Comparison of ENCODE assay signal across 23 mouse cellular contexts in the genomic region with DNA sequence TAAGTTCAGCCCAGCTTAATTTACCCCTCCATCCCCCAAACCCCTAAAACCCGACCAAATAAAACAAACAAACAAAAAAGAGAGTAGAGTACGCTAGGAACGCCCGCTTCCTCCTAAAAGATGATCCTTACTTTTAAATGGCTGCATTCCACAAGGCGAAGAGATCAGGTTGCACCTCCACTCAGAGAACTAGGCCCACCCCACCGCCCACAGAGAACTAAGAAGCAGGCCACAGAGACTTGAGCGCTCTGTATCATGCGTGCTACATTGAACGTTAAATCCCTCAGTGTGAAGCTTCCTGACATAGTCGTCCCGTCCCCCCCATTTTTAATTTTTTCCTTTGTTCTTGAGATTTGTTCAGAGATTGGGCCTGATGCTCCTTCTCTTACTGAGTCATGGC. TPM values are rescaled to one million over a fixed set of nuclear protein-coding genes. Genes with fewer than 3 reads are reported as not detected.
DNase-seq lines count a peak whose midpoint lies in the region; TF ChIP-seq lines count a peak whose summit lies in the region.
"Had no signal": no experiment of that assay in that cellular context is flagged by ENCODE, and none has a peak within 500 bp of the region (broad histone marks: within the 10 kb centered on the region; RNA-seq: fewer than 3 reads in every experiment).

No protein-coding gene starts in this region.

- peak; percentile 70 for DNase-seq in ZHBTc4 (ENCODE audit: low read depth, low spot score)
- DNase-seq in embryonic facial prominence, embryonic 10.5 days (ENCODE audit: low spot score), result peak; percentile 42
- peak; percentile 41 for DNase-seq in limb, embryonic 10.5 days (ENCODE audit: low spot score)
- no peak for DNase-seq in right cerebral cortex, adult 2 months (ENCODE audit: low spot score in 2 of 2)
- DNase-seq in spleen, adult 12 weeks (ENCODE audit: low spot score), result no peak
- no peak for DNase-seq in adrenal gland, postnatal 10 days
- DNase-seq: adrenal gland, postnatal 25 days; cerebellum, adult 8-10 months; gastrocnemius, adult 2 months; heart, postnatal 10 days; kidney, adult 9 months; kidney, postnatal 25 days; lung, adult 18-20 months had no signal

- H3K4me3 ChIP-seq in embryonic facial prominence, embryonic 10.5 days, result no peak overlapping the region
- no peak overlapping the region for H3K4me3 ChIP-seq in limb, embryonic 10.5 days
- no peak overlapping the region for H3K4me3 ChIP-seq in myocyte
- H3K4me3 ChIP-seq: forebrain, embryonic 10.5 days; gastrocnemius, adult 2 months; hindbrain, embryonic 10.5 days; intestine, embryonic 15.5 days; layer of hippocampus, adult 2 months; liver, embryonic 12.5 days; midbrain, embryonic 12.5 days had no signal

- H3ac ChIP-seq in myocyte (ENCODE audit: control insufficient read depth, insufficient read length), result no peak overlapping the region

- peaks cover 30% of the 10 kb centered on the region for H3K4me1 ChIP-seq in embryonic facial prominence, embryonic 10.5 days
- peaks cover 33% of the 10 kb centered on the region for H3K4me1 ChIP-seq in limb, embryonic 10.5 days
- H3K4me1 ChIP-seq: midbrain, embryonic 12.5 days had no signal

- TF ChIP-seq POLR2A in myocyte (IDR thresholded peaks at IDR 0.05; ENCODE audit: insufficient read length, low read depth), result no peak

- H3K4me2 ChIP-seq in myocyte (ENCODE audit: low read depth), result peak overlapping the region; percentile 36
- H3K4me2 ChIP-seq: heart, embryonic 11.5 days; intestine, embryonic 15.5 days; liver, embryonic 12.5 days; midbrain, embryonic 12.5 days had no signal

- peak overlapping the region; percentile 60 for H3K27ac ChIP-seq in embryonic facial prominence, embryonic 10.5 days (replicated peaks)
- peak overlapping the region; percentile 69 for H3K27ac ChIP-seq in limb, embryonic 10.5 days
- H3K27ac ChIP-seq: forebrain, embryonic 10.5 days; gastrocnemius, adult 2 months; hindbrain, embryonic 10.5 days; intestine, embryonic 15.5 days; layer of hippocampus, adult 2 months; liver, embryonic 12.5 days; midbrain, embryonic 12.5 days had no signal

- no peaks in the 10 kb centered on the region for H3K79me2 ChIP-seq in myocyte (ENCODE audit: control insufficient read depth, insufficient read depth)

- H3K9me3 ChIP-seq in embryonic facial prominence, embryonic 10.5 days, result no peaks in the 10 kb centered on the region
- H3K9me3 ChIP-seq in limb, embryonic 10.5 days (replicated peaks), result no peaks in the 10 kb centered on the region
- H3K9me3 ChIP-seq: forebrain, embryonic 10.5 days; hindbrain, embryonic 10.5 days; intestine, embryonic 15.5 days; liver, embryonic 12.5 days; midbrain, embryonic 12.5 days had no signal

- peaks cover 37% of the 10 kb centered on the region for H3K36me3 ChIP-seq in embryonic facial prominence, embryonic 10.5 days (replicated peaks)
- H3K36me3 ChIP-seq in limb, embryonic 10.5 days, result peaks cover 17% of the 10 kb centered on the region
- peaks cover 40% of the 10 kb centered on the region for H3K36me3 ChIP-seq in myocyte (ENCODE audit: control insufficient read depth, insufficient read depth)

- H3K27me3 ChIP-seq in embryonic facial prominence, embryonic 10.5 days (replicated peaks; ENCODE audit: low read depth, poor library complexity, severe bottlenecking), result peaks cover 27% of the 10 kb centered on the region
- peaks cover 33% of the 10 kb centered on the region for H3K27me3 ChIP-seq in limb, embryonic 10.5 days (ENCODE audit: low read depth, poor library complexity, severe bottlenecking)
- no peaks in the 10 kb centered on the region for H3K27me3 ChIP-seq in myocyte (ENCODE audit: control insufficient read depth, insufficient read depth, insufficient read length)
- H3K27me3 ChIP-seq: intestine, embryonic 15.5 days; liver, embryonic 12.5 days; midbrain, embryonic 12.5 days had no signal

- WGBS in embryonic facial prominence, embryonic 10.5 days, result 50% methylated on average over 11 of the region's 11 CpGs
- WGBS in limb, embryonic 10.5 days, result 39% methylated on average over 11 of the region's 11 CpGs

TF ChIP-seq in myocyte, 11 proteins besides CTCF, POLR2A, EP300 and RAD21:
- TF ChIP-seq MAX (IDR thresholded peaks at IDR 0.05; ENCODE audit: low read depth) (no peak), CEBPB (IDR thresholded peaks at IDR 0.05; ENCODE audit: insufficient read depth, poor library complexity, severe bottlenecking) (no peak), SRF (IDR thresholded peaks at IDR 0.05; ENCODE audit: control insufficient read depth, insufficient read length, low read depth) (no peak), USF1 (IDR thresholded peaks at IDR 0.05; ENCODE audit: low read depth) (no peak), TCF12 (IDR thresholded peaks at IDR 0.05; ENCODE audit: insufficient read depth, poor library complexity, severe bottlenecking) (no peak), MYOG (IDR thresholded peaks at IDR 0.05; ENCODE audit: control insufficient read depth in 1 of 3, insufficient read depth in 1 of 3, insufficient read length in 2 of 3, low read depth in 2 of 3) (no peak), E2F4 (IDR thresholded peaks at IDR 0.05; ENCODE audit: insufficient read depth) (no peak), POLR2AphosphoS2 (IDR thresholded peaks at IDR 0.05; ENCODE audit: insufficient read length, low read depth) (no peak)
TF ChIP-seq in myocyte: peak in this region for 0.

RNA-seq across cellular contexts. Expression of gene Lax1, which starts 42.9 kb away (rescaled TPM):
- 0.16 and 0.39 TPM in 2 replicates for polyA plus RNA-seq in embryonic facial prominence, embryonic 10.5 days (2016; fragmentation: Nextera tagmentation; extraction: Ambion mirVana)
- polyA plus RNA-seq in limb, embryonic 10.5 days (2016; fragmentation: Nextera tagmentation; extraction: Ambion mirVana), result 0.62 and 0.75 TPM in 2 replicates
- polyA plus RNA-seq in myocyte (2012; fragmentation: generic; extraction: Trizol), result 0.05 TPM
- total RNA-seq in adrenal gland, postnatal 10 days (2021), result 1 to 10 TPM; 1.7 to 2.0 TPM
- total RNA-seq: adrenal gland, postnatal 25 days; gastrocnemius, adult 2 months had no signal
- polyA plus RNA-seq: C2C12; hindbrain, embryonic 10.5 days; hindbrain, embryonic 16.5 days had no signal

Comparison
In these comparisons a context has a peak if more than half of its experiments do, and no peak if none do; other contexts are left out.
1. DNase-seq: peak in ZHBTc4 (single experiment), embryonic facial prominence, embryonic 10.5 days (single experiment) and limb, embryonic 10.5 days (single experiment); none in right cerebral cortex, adult 2 months (0 of 2), spleen, adult 12 weeks (single experiment) and adrenal gland, postnatal 10 days (single experiment).